Mouse (Mus musculus) heart, postnatal 4 days (tissue): ENCODE results near the gene Pltp. TPM values are rescaled to one million over a fixed set of nuclear protein-coding genes. Genes with fewer than 3 reads are reported as not detected.

ENCODE experiments used
- DNase-seq: peaks from one replicate; pipeline ENCODE4 v3.0.0; 2021
- total RNA-seq, 2 experiments: library from RNA; stranded (reverse); gene quantifications; 2 replicates each; pipeline ENCODE4 v1.2.3; 2021

Pltp gene
- total RNA-seq, 2 experiments from 2014 or later: 13.2 to 20.5 TPM

DNA sequence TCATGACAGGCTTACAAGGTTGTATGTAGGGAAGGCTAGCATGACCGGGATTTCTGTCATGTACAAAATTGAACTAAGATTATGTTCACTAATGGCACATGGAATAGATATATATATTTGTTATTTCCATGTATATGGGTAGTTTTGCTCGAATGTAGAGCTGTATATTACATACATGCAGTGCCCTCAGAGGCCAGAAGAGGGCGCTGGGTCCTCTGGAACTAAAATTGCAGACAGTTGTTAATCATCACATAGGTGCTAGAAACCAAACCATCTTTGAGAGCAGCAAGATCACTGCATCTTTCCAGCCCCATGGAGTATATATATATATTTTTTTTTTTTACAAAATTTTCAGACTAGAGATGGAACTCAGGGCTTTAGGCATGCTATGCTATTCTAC, 11.7 kb downstream of the Pltp start:
- no peak for DNase-seq

DNA sequence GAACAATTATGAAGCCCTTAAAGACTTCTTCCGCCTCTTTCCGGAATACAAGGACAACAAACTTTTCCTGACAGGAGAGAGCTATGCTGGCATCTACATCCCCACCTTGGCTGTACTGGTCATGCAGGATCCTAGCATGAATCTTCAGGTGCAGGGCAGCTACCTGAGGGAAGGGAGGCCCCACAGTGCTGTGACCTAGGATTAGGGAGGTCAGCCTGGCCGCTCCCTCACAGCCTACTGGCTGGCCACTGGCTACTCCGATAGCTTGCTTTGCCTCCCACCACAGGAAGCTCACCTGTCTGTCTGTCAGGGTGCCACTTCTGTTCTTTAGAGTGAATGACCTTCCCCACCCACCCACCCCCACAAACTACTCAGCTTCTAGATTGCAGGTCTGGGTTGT, 22.3 kb downstream of the Pltp start:
- no peak for DNase-seq

GRCm38 (mm10) chr2:164834531-164834930, 23.0 kb downstream of the Pltp start:
- no peak for DNase-seq

DNA sequence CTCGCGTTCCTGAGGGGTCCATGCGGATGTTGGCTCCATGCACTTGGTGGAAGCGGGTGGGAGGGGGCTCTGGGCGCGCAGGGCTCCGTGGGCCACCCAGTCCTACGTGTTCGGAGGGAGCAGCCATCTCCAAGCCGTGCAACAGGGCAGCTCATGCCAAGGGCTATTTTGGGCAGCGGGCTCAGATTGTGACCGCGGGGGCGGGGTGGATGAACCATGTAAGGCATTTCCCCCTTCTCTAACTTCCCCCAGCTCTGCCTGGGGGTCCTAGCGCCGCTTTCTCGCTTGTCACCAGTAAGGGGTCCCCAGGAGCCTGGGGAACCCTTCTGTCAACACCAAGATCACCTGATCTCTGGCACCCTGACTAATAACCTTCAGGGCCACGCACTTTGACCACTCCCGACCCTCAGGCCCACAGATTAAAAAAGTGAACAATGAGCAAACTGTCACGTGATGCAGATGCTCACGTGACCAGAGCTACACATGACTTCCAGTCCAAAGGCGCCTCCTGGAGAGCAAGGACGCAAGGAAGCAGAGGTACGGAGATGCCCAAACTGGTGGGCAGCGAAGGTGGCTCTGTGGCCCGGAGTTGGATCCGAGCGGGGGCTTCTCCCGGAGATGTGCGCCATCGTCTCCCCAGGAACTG, 24.1 kb downstream of the Pltp start, which contains the start of gene Neurl2:
Gene Neurl2 (minus strand): TSS at position 143 of the 646 bp plus-strand sequence.
- DNase-seq: peak; percentile 93

DNA sequence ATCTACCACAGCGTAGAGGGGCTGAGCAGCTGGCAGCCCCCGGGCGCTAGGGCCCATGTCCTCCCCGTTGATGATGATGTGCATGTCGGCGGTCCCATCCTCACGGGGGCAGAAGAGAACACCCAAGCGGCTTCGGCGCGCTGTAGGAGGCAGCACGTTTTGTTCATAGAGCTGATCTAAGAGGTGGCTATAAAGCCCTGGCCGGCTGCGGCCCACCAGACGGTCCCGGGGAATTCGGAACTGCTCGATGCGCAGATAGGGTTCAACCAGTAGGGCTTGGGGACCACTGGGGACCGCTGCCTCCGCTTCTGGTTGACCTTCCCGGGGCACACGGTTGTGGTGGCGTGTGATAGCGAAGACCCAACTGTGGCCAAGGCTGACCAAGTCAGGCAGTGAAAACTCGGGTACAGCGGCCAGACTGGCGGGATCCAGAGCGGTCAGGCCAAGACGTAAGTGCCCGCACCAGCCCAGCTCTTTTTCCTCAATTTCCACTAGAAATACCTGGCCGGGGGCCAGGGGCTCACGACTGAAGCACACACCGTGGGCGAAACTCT, 24.7 kb downstream of the Pltp start, which contains the start of gene Ctsa:
Gene Ctsa (plus strand): TSS at position 126 of the 554 bp plus-strand sequence.
- peak; percentile 85 for DNase-seq

GRCm38 (mm10) chr2:164832032-164832747, 25.3 kb downstream of the Pltp start:
- DNase-seq: no peak

- DNase-seq: no peak
Observed at GRCm38 (mm10) chr2:164831029-164831428, 26.5 kb downstream of the Pltp start.

DNA sequence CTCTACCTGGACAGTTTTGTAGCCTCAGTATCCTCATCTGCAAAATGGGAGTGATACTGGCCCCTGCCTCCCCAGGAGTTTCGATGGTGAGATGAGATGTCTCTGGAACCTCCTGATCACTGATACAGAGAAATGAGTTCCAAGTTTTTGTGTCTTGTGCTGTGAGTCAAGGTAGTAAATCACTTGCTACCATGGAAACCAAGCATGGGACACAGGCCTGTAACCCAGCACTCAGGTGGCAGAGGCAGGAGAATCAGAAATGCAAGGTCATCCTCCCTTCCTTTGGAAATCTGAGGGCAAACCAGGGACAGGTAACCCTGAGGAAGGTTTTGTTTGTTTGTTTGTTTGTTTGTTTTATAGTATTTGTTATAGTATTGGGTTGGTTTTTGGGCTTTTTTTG, 28.4 kb downstream of the Pltp start:
- DNase-seq: no peak

GRCm38 (mm10) chr2:164828437-164828836, 29.1 kb downstream of the Pltp start, which contains the start of gene Spata25:
TSS of gene Spata25 (minus strand) at chr2:164828537.
- no peak for DNase-seq

DNA sequence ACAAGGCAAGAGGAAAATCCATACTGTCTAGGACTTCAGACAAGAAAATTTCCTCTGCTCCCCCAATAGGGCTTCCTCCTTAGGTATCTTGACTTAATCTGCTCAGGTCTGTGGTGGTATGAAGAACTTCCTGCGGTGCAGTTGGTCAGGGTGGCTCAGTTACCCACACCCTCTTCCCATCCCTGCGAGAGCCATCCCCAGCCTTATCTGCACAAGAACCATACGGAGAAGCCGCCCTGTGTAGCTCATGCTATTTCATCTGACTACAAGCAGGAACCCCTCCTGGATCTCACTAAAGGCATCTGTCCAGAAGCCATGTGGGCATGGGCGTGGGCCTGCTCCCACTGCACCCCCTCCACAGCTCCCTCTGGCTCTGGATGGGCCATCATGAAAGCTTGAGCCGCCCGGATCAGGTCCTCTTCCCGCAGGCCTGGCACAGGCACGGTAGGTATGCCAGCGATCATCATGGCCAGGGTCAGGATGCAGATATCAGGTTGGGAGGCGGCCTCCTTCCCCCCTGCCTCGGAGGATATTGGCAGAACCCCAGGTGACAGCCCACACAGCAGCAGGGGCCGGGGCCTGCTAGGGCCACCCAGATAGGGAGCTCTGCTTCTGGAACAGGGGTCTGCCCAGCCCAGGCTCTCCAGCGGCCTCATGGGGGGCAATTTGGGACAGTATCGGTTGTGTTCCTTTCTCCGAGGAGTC, 30.2 kb downstream of the Pltp start:
- no peak for DNase-seq

DNA sequence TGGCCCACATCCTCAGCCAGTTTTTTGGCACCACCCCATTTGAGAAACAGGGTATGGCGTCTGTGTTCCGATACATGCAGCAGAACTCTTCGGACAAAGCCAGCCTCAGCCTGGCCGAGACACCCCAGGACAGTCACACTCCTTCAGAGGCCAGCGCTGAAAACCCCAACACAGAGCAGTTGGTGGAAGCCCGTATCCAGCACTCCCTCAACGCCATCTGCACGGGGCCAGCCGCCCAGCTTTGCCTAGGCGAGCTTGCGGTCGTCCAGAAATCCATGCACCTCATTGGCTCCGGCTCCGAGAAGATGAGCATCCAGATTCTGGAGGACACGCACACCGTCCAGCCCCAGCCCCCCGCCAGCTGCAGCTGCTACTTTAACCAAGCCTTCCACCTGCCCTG, 32.0 kb downstream of the Pltp start:
- no peak for DNase-seq

GRCm38 (mm10) chr2:164823969-164824368, 33.5 kb downstream of the Pltp start:
- DNase-seq: no peak

DNA sequence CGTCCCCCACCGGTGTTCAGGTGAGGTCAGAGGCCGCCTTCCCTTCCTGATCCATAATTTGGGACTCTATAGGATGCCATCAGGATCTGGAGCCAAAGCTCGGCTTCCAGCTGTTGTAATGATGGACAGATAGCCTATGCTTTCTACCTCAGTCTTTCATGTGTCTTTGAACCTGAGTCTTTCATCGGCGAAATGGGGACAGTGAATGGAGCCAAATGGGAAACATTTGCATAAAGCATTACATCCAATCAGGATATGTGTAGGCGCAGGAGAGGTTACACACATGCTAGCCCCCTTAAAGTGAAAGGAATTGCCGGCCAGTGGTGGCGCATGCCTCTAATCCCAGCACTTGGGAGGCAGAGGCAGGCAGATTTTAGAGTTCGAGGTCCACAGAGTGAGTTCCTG, 34.3 kb downstream of the Pltp start:
- peak; percentile 40 for DNase-seq

DNA sequence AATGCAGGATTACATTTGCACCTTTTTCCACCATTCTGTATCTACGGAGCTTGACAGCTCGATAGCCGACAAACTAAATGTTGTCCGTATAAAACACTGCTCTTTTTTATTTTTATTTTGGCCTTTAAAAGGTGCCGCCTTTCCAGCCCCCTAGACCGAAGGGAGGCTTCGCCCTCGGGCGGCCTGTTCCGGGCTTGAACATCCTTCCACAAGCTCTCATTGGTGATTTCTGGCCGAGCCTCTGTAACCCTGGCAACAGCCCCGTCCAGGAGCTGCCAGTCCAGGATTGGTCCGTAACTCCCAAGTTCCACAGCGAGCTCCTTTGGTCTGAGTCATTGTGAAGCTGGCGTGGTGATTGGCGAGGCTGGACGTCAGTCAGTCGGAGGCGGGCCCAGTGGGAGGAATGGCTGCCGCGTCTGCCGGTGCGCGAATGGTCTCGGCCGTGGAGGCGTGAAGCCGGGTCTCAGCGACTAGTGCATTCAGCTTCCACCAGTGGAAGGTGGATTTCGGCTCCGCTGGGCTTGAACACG, 34.8 kb downstream of the Pltp start, which contains the start of gene Zswim1:
Gene Zswim1 (plus strand): TSS at position 51 of the 530 bp plus-strand sequence.
- peak; percentile 100 for DNase-seq

DNA sequence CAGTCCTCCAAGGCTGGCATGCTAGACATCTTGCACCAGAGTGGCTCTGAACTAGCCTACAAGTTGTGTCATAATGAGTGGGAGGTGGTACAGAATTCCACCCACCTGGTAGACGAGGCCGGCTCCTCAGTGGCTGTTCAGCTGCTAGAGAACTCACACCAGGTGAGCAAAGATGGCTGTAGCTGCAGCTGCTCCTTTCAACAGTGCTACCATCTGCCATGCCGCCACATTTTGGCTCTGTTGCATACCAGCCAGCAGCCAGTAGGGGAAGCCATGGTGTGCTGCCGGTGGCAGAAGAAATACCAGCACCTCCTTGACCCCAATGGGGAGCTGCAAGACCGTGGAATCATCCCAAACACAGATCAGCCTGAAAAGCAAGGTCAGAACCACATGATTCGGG, 36.5 kb downstream of the Pltp start:
- no peak for DNase-seq

DNA sequence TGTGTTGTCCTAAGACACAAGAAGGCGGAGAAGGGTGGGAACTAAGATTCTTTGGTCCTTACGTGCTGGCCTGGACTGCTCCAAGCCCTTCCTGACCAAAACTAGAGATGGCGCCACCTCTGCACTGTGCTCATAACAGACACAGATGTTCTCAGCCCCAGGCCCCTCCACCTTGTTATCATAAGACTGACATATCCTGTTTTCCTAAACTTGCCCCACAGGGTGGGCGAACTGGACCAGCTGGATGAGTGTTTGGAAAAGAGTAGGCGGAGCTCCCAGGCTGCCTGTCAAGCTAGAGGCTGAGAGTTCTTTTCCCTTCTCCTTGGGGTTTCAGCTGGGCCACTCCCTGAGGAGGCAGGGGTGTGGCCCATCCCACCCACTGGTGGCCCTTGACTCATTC, 39.8 kb downstream of the Pltp start:
- no peak for DNase-seq

DNA sequence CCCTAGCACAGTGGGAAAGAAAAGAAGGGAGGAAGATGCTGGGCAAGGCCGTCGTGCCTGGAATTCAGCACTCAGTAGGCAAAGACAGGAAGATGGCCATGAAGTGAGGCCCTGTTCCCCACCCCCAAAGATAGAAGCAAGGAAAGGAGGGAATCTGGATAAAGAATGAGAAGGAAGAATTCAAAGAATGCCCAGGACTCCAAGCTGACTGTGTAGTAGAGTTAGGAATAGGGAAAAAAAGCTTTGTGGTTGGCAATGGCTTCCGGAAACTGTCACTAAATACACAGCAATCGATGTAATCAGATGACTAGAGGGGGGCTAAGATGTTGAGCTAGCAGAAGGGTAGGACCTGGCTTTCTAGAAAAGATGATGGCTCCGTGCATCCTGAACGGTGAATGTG, 40.3 kb downstream of the Pltp start:
- no peak for DNase-seq

DNA sequence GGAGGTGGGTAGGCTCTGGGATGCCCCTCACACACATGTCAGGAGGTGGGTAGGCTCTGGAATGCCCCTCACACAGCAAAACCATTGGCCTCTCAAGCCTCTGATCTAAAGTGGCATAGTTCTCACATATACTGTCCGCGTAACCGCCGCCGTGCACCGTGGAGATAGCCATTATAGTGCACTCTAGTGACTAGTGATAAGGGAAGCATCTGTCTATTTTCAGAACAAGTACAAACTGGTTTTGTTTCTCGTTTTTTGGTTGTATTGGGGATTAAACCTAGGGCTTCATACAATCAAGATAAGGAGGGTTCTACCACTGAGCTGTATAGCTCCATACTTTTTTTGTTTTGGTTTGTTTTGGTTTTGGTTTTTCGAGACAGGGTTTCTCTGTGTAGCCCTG, 41.7 kb downstream of the Pltp start:
- DNase-seq: no peak

DNA sequence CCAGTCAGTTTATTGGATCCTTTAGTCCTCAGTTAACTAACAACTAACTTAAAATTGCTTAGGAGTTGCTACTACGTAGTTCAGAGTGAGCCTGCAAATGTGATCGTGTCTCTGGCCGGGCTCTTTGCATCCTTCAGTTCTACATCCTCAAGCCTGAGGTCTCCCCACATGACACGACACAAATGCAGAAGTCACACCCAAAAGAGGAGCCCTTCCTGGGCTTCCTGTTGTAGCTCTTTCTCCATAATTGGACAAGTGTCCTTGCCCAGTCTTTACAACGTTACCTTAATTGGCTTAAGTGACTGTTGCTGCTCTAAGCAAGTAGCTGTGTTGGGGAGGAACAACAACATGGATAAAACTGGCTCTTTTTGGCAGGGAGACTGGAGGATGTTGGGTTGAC, 42.2 kb downstream of the Pltp start:
- DNase-seq: no peak

DNA sequence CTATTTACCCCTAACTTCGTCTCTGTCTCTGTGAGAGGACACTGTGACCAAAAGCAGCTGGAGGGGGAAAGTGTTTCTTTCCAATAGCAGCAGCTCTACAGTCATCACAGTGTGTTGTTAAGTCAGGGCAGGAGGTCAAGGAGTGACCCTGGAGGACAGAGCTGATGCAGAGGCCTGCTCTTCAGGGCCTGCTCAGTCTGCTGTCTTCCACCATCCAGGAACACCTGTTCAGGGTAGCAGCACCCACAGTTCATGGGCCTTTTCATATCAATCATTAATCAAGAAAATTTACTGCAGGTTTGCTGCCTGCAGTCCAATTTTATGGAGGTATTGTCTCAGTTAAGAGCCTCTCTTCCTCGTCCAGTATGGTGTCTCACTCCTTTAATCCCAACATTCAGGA, 44.0 kb downstream of the Pltp start:
- no peak for DNase-seq

- DNase-seq: no peak
Observed at GRCm38 (mm10) chr2:164806614-164807013, 50.9 kb downstream of the Pltp start.

DNA sequence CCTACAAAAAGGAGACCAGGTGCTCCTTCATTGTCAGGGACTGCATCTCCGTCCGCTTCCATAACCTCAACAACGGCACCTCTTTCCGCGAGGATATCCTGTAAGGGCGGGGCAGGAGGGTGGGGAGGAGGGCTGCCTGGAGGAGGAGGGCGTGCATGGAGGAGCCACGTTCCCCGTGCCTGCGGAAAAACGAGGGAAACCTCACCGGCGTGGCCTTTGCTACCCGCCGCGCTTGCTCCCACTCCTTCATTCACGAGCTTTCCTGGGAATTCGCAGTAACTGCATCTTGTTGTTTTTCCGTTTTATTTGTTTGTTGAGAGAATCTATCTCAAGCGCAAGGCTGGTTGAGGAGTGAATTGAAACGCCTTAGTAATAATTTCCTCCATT, 52.2 kb downstream of the Pltp start:
- no peak for DNase-seq
